Mouse (Mus musculus) E14TG2a.4 (cell line): ENCODE results near the gene Strbp.

Source experiments
- H3K27me3 ChIP-seq: 2 replicates; pipeline ENCODE4 v1.6.1; 2014; ENCODE audit warnings: low read length, control low read depth; ENCODE audit not compliant: insufficient read depth
- H3K36me3 ChIP-seq: 2 replicates; pipeline ENCODE4 v1.6.1; 2014; ENCODE audit warnings: low read length, control low read depth; ENCODE audit not compliant: insufficient read depth
- H3K4me1 ChIP-seq: replicated peaks from 2 replicates; pipeline ENCODE4 v1.6.1; 2014; ENCODE audit warnings: low read depth, low read length, control low read depth
- H3K4me3 ChIP-seq: replicated peaks from 2 replicates; pipeline ENCODE4 v1.5.1; 2014; ENCODE audit warnings: mild to moderate bottlenecking, low read length
- H3K9me3 ChIP-seq: 2 replicates; pipeline ENCODE4 v1.6.1; 2014; ENCODE audit warnings: low read length, control low read depth
- CTCF ChIP-seq: conservative IDR thresholded peaks from 2 replicates; pipeline ENCODE4 v1.5.1; 2014; ENCODE audit warnings: low read length
- NANOG ChIP-seq: IDR thresholded peaks from 2 replicates; pipeline ENCODE4 v1.6.1; 2014; ENCODE audit warnings: borderline replicate concordance, low read length, mixed read lengths
- POU5F1 ChIP-seq: IDR thresholded peaks from 2 replicates; pipeline ENCODE4 v1.6.1; 2014; ENCODE audit warnings: low read length, borderline replicate concordance

The Strbp gene

GRCm38 (mm10) chr2:37570703-37571102 lies 133.0 kb downstream of the Strbp start:
- Histone ChIP-seq H3K4me3 (no peak overlapping the region), H3K27me3 (no peaks in the 10 kb centered on the region), H3K4me1 (no peaks in the 10 kb centered on the region), H3K9me3 (no peaks in the 10 kb centered on the region), H3K36me3 (peaks cover 71% of the 10 kb centered on the region)
- no peak for TF ChIP-seq POU5F1
- no peak for TF ChIP-seq NANOG
- no peak for TF ChIP-seq CTCF

- Histone ChIP-seq H3K4me3 (no peak overlapping the region), H3K27me3 (no peaks in the 10 kb centered on the region), H3K4me1 (no peaks in the 10 kb centered on the region), H3K36me3 (peaks cover 78% of the 10 kb centered on the region), H3K9me3 (no peaks in the 10 kb centered on the region)
- TF ChIP-seq POU5F1 (no peak), CTCF (no peak), NANOG (no peak)
Observed at GRCm38 (mm10) chr2:37569888-37570287, 133.8 kb downstream of the Strbp start.

DNA sequence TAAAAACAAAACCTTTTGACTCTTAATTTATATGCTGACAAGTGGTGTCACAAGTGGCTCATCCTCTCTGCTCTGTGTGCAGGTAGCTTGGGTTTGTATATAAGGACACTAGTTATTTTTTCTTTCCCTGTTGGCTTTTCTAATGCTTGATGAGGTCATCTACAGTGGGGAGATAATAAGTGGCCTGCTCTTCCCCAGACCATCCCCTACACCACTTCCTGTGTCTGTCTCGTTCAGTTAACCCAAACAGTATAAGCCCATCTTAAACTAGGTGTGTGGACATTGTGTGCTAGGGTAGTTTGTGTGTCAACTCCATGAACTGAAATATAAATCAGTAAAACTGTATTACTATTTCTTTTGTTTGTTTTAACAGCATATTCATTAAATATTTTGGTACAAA lies 137.6 kb downstream of the Strbp start:
- Histone ChIP-seq H3K4me1 (no peaks in the 10 kb centered on the region), H3K4me3 (no peak overlapping the region), H3K36me3 (peaks cover 94% of the 10 kb centered on the region), H3K9me3 (no peaks in the 10 kb centered on the region), H3K27me3 (no peaks in the 10 kb centered on the region)
- TF ChIP-seq POU5F1 (no peak), CTCF (no peak), NANOG (no peak)

GRCm38 (mm10) chr2:37565579-37565978 lies 138.1 kb downstream of the Strbp start:
- Histone ChIP-seq H3K4me3 (no peak overlapping the region), H3K9me3 (no peaks in the 10 kb centered on the region), H3K36me3 (peaks cover 96% of the 10 kb centered on the region), H3K4me1 (no peaks in the 10 kb centered on the region), H3K27me3 (no peaks in the 10 kb centered on the region)
- no peak for TF ChIP-seq NANOG
- no peak for TF ChIP-seq CTCF
- TF ChIP-seq POU5F1 = no peak

GRCm38 (mm10) chr2:37556366-37556765 lies 147.3 kb downstream of the Strbp start:
- Histone ChIP-seq H3K9me3 (no peaks in the 10 kb centered on the region), H3K4me3 (no peak overlapping the region), H3K4me1 (no peaks in the 10 kb centered on the region), H3K27me3 (no peaks in the 10 kb centered on the region), H3K36me3 (peaks cover 91% of the 10 kb centered on the region)
- TF ChIP-seq NANOG (no peak), POU5F1 (no peak), CTCF (no peak)

- no peaks in the 10 kb centered on the region for H3K9me3 ChIP-seq
- no peaks in the 10 kb centered on the region for H3K27me3 ChIP-seq
- H3K4me3 ChIP-seq = no peak overlapping the region
- H3K36me3 ChIP-seq = peaks cover 87% of the 10 kb centered on the region
- 0 out of 2 replicates have a peak, but pooled peaks cover 2% of the 10 kb centered on the region for H3K4me1 ChIP-seq
- no peak for TF ChIP-seq NANOG
- no peak for TF ChIP-seq CTCF
- no peak for TF ChIP-seq POU5F1
Observed at GRCm38 (mm10) chr2:37549346-37550012, 154.2 kb downstream of the Strbp start.

DNA sequence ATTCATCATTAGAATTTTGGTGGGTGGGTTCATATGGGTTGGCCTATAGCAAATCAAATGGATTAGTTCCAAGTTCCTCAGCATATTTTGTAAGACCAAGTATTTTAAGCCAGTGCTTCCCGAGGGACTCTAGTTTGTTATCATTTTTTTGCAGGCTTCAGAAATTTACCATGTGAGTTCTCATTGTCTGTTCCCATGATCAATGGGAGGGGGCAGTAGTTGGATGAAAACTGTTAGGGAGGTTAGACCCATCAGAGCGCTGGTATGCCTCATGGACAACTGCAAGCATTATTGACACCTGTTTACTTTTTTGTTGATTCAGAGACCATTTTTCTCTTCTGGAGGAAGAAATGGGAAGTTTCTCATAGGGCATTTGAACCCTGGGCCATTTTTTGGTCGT lies 172.0 kb downstream of the Strbp start:
- Histone ChIP-seq H3K4me1 (no peaks in the 10 kb centered on the region), H3K9me3 (no peaks in the 10 kb centered on the region), H3K36me3 (peaks cover 25% of the 10 kb centered on the region), H3K4me3 (no peak overlapping the region), H3K27me3 (no peaks in the 10 kb centered on the region)
- TF ChIP-seq NANOG = no peak
- TF ChIP-seq CTCF = no peak
- TF ChIP-seq POU5F1 = no peak

DNA sequence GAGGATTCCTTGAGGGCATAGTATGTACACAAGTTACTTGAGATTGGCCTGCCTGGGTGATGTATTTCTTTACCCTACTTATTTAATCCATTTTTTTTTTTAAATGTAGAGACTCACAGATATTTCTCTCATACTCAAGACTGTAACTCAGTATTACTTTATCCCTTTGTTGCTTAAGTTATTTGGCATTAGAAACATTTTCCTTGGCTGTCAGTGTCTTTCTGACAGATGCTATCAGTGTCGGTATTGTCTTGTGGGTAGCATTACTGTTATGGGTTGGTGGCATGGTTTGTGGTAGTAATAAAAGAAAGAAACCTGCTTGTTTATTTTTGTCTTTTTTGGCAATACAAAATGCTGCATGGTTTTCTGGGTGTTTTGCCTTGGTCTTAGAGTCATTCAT lies 172.9 kb downstream of the Strbp start:
- Histone ChIP-seq H3K9me3 (no peaks in the 10 kb centered on the region), H3K36me3 (peaks cover 22% of the 10 kb centered on the region), H3K4me3 (no peak overlapping the region), H3K4me1 (no peaks in the 10 kb centered on the region), H3K27me3 (no peaks in the 10 kb centered on the region)
- TF ChIP-seq CTCF = no peak
- TF ChIP-seq NANOG = no peak
- no peak for TF ChIP-seq POU5F1

DNA sequence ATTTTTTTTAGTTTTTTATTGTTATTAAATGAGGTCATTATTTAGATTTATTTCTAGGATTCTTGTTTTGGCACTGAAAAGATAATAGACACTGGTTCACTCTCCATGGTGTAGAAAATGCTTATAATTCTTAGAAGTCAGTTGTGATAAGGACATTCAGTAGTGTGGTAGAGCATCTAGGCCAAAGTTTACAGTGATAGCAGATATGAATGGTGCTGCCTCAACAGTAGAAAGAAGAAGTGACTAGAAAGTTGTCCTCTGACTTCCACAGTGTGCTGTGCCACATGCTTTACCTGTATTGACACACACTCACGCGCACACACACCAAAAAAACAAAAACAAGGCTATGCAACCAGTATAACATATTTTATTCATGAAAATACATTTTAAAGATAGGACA lies 174.3 kb downstream of the Strbp start:
- no peak overlapping the region for H3K4me3 ChIP-seq
- no peaks in the 10 kb centered on the region for H3K4me1 ChIP-seq
- no peak for TF ChIP-seq POU5F1
- TF ChIP-seq NANOG = no peak
- no peak for TF ChIP-seq CTCF
- no peaks in the 10 kb centered on the region for H3K27me3 ChIP-seq
- peaks cover 18% of the 10 kb centered on the region for H3K36me3 ChIP-seq
- no peaks in the 10 kb centered on the region for H3K9me3 ChIP-seq

DNA sequence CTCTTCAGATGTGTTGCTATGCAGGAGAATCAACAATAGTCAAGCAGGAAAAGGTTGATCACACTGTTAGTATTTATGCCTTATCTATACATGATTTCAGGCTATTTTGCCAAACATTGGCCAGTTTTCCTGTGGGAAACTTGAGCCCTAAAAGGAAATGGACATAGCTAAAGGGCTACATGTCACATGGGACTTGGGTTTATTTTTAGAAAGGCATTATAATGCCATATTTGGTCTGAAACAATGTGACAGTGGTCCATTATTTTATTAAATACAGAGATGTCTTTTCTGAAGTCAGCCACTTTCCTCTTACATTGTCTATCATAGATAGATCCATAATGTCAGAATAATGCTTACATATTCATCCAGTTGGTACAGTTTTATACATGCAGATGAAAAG lies 176.1 kb downstream of the Strbp start:
- Histone ChIP-seq H3K9me3 (no peaks in the 10 kb centered on the region), H3K36me3 (0 out of 2 replicates have a peak, but pooled peaks cover 11% of the 10 kb centered on the region), H3K4me3 (no peak overlapping the region), H3K27me3 (no peaks in the 10 kb centered on the region), H3K4me1 (no peaks in the 10 kb centered on the region)
- TF ChIP-seq CTCF (no peak), NANOG (no peak), POU5F1 (no peak)
